ENCODE assay signal across 9 mouse cellular contexts in genomic region chr19:5787128-5787635, GRCm38 (mm10). TPM values are rescaled to one million over a fixed set of nuclear protein-coding genes. Genes with fewer than 3 reads are reported as not detected.
DNase-seq lines count a peak whose midpoint lies in the region; ATAC-seq and TF ChIP-seq lines count a peak whose summit lies in the region.
"Had no signal": no experiment of that assay in that cellular context is flagged by ENCODE, and none has a peak within 500 bp of the region (broad histone marks: within the 10 kb centered on the region; RNA-seq: fewer than 3 reads in every experiment).

No protein-coding gene starts in this region.

- no peaks in the 10 kb centered on the region; the same call in 1 of the 2 replicates for H3K4me1 ChIP-seq in bone marrow, adult 2 months (ENCODE audit: control insufficient read depth, insufficient read depth, low read length)
- H3K4me1 ChIP-seq in embryonic facial prominence, embryonic 15.5 days, result peaks cover 13% of the 10 kb centered on the region; the same call in 1 of the 2 replicates
- peaks cover 12% of the 10 kb centered on the region for H3K4me1 ChIP-seq in kidney, embryonic 15.5 days
- no peaks in the 10 kb centered on the region for H3K4me1 ChIP-seq in stomach, embryonic 14.5 days (ENCODE audit: control insufficient read depth, insufficient read depth, low read length)

- no peaks in the 10 kb centered on the region for H3K36me3 ChIP-seq in embryonic facial prominence, embryonic 15.5 days
- H3K36me3 ChIP-seq in kidney, embryonic 15.5 days, result no peaks in the 10 kb centered on the region
- no peaks in the 10 kb centered on the region for H3K36me3 ChIP-seq in stomach, embryonic 14.5 days (ENCODE audit: control insufficient read depth, insufficient read depth, low read length)

- WGBS in bone marrow, adult 2 months, result 8% methylated on average over 8 of the region's 8 CpGs
- WGBS in embryonic facial prominence, embryonic 15.5 days, result 10% methylated on average over 8 of the region's 8 CpGs
- 10% methylated on average over 8 of the region's 8 CpGs for WGBS in kidney, embryonic 15.5 days
- 4% methylated on average over 8 of the region's 8 CpGs for WGBS in stomach, embryonic 14.5 days

- H3K4me3 ChIP-seq in bone marrow, adult 2 months (replicated peaks; ENCODE audit: control insufficient read depth, low read depth, low read length), result no peak overlapping the region
- H3K4me3 ChIP-seq in embryonic facial prominence, embryonic 15.5 days (replicated peaks), result no peak overlapping the region
- H3K4me3 ChIP-seq in kidney, embryonic 15.5 days (replicated peaks), result no peak overlapping the region
- H3K4me3 ChIP-seq in stomach, embryonic 14.5 days (ENCODE audit: low read depth, low read length), result no peak overlapping the region
- H3K4me3 ChIP-seq: erythroblast, embryonic 14.5 days had no signal

- peak; percentile 90 for DNase-seq in CD4-positive helper T cell, adult 2 months (ENCODE audit: low read depth, low spot score)
- DNase-seq in heart, adult 9 months (ENCODE audit: low spot score in 2 of 2), result peak; percentile 81 to 90
- DNase-seq in liver, result peak; percentile 88
- DNase-seq in monocyte, adult 2 months (ENCODE audit: low read depth in 1 of 2, low spot score in 2 of 2), result peak; percentile 70 to 82

- TF ChIP-seq CTCF in bone marrow, adult 2 months (IDR thresholded peaks at IDR 0.05; ENCODE audit: control insufficient read depth, insufficient read depth, low read length), result peak; percentile 82

- TF ChIP-seq POLR2A in bone marrow, adult 2 months (IDR thresholded peaks at IDR 0.05; ENCODE audit: borderline replicate concordance, control insufficient read depth, low read depth, low read length), result no peak

- peak; percentile 76 for ATAC-seq in embryonic facial prominence, embryonic 15.5 days (ENCODE audit: insufficient number of reproducible peaks, low FRiP score, low TSS enrichment, low read depth)
- ATAC-seq in kidney, embryonic 15.5 days (replicated peaks; ENCODE audit: low FRiP score), result peak; percentile 73
- ATAC-seq in stomach, embryonic 14.5 days (ENCODE audit: insufficient number of reproducible peaks, insufficient read depth, low FRiP score, low read depth), result peak; percentile 64; the same call in 1 of the 2 replicates

- H3K27ac ChIP-seq in bone marrow, adult 2 months (ENCODE audit: control insufficient read depth, insufficient read depth, low read depth, low read length, poor library complexity), result no peak overlapping the region
- peak overlapping the region; percentile 52 for H3K27ac ChIP-seq in embryonic facial prominence, embryonic 15.5 days (replicated peaks)
- H3K27ac ChIP-seq in kidney, embryonic 15.5 days, result no peak overlapping the region
- H3K27ac ChIP-seq in stomach, embryonic 14.5 days (ENCODE audit: low read length), result no peak overlapping the region

- no peaks in the 10 kb centered on the region for H3K9me3 ChIP-seq in embryonic facial prominence, embryonic 15.5 days (replicated peaks)
- H3K9me3 ChIP-seq in kidney, embryonic 15.5 days (replicated peaks), result no peaks in the 10 kb centered on the region
- no peaks in the 10 kb centered on the region for H3K9me3 ChIP-seq in stomach, embryonic 14.5 days (ENCODE audit: control insufficient read depth, low read depth, low read length)

- H3K27me3 ChIP-seq in embryonic facial prominence, embryonic 15.5 days, result no peaks in the 10 kb centered on the region
- no peaks in the 10 kb centered on the region for H3K27me3 ChIP-seq in kidney, embryonic 15.5 days
- no peaks in the 10 kb centered on the region for H3K27me3 ChIP-seq in stomach, embryonic 14.5 days (ENCODE audit: control insufficient read depth, insufficient read depth, low read length)

- H3K4me2 ChIP-seq in embryonic facial prominence, embryonic 15.5 days (replicated peaks), result no peak overlapping the region
- H3K4me2 ChIP-seq in kidney, embryonic 15.5 days, result no peak overlapping the region
- H3K4me2 ChIP-seq in stomach, embryonic 14.5 days (replicated peaks; ENCODE audit: low read depth, low read length), result no peak overlapping the region

- H3K9ac ChIP-seq in embryonic facial prominence, embryonic 15.5 days, result no peak overlapping the region
- no peak overlapping the region for H3K9ac ChIP-seq in kidney, embryonic 15.5 days
- H3K9ac ChIP-seq in stomach, embryonic 14.5 days (replicated peaks; ENCODE audit: low read depth, low read length), result no peak overlapping the region

RNA-seq across cellular contexts. Expression of gene Scyl1, which starts 16.0 kb away (rescaled TPM):
- 26.8 and 38.8 TPM in 2 replicates for polyA plus RNA-seq in bone marrow, adult 2 months (2011; ENCODE audit: insufficient read depth, insufficient read length, low replicate concordance, missing spikeins)
- 81.4 and 81.8 TPM in 2 replicates for polyA plus RNA-seq in embryonic facial prominence, embryonic 15.5 days (2015; fragmentation: Nextera tagmentation; extraction: Ambion mirVana)
- polyA plus RNA-seq in kidney, embryonic 15.5 days (2015; fragmentation: Nextera tagmentation; extraction: Ambion mirVana), result 69.6 and 76.0 TPM in 2 replicates
- polyA plus RNA-seq in stomach, embryonic 14.5 days (2014; fragmentation: Nextera tagmentation; extraction: Ambion mirVana), result 67.6 and 72.1 TPM in 2 replicates

RNA-seq across cellular contexts. Expression of gene Ltbp3, which starts 46.5 kb away (rescaled TPM):
- polyA plus RNA-seq in bone marrow, adult 2 months (2011; ENCODE audit: insufficient read depth, insufficient read length, low replicate concordance, missing spikeins), result 10.5 and 13.4 TPM in 2 replicates
- 52.5 and 53.5 TPM in 2 replicates for polyA plus RNA-seq in embryonic facial prominence, embryonic 15.5 days (2015; fragmentation: Nextera tagmentation; extraction: Ambion mirVana)
- 18.5 and 18.8 TPM in 2 replicates for polyA plus RNA-seq in kidney, embryonic 15.5 days (2015; fragmentation: Nextera tagmentation; extraction: Ambion mirVana)
- polyA plus RNA-seq in stomach, embryonic 14.5 days (2014; fragmentation: Nextera tagmentation; extraction: Ambion mirVana), result 33.8 and 35.2 TPM in 2 replicates

RNA-seq across cellular contexts. Expression of gene Fam89b, which starts 57.7 kb away (rescaled TPM):
- 33.5 and 37.8 TPM in 2 replicates for polyA plus RNA-seq in bone marrow, adult 2 months (2011; ENCODE audit: insufficient read depth, insufficient read length, low replicate concordance, missing spikeins)
- polyA plus RNA-seq in embryonic facial prominence, embryonic 15.5 days (2015; fragmentation: Nextera tagmentation; extraction: Ambion mirVana), result 110 and 111 TPM in 2 replicates
- polyA plus RNA-seq in kidney, embryonic 15.5 days (2015; fragmentation: Nextera tagmentation; extraction: Ambion mirVana), result 89.0 and 91.4 TPM in 2 replicates
- 92.4 and 98.4 TPM in 2 replicates for polyA plus RNA-seq in stomach, embryonic 14.5 days (2014; fragmentation: Nextera tagmentation; extraction: Ambion mirVana)
